Mouse (Mus musculus) liver, embryonic 14.5 days (tissue): ENCODE measurements around the gene Gm20481. TPM values are rescaled to one million over a fixed set of nuclear protein-coding genes. Genes with fewer than 3 reads are reported as not detected.
"Not testable (repeated sequence)": the region's sequence is repeated elsewhere in the genome, so short reads cannot be mapped to it uniquely, and the experiment has no call there.

Source experiments
- ATAC-seq: fragments of 200-750 bp; cut with Nextera tagmentation; 2 replicates; pipeline ENCODE4 v1.8.0; 2017; ENCODE audit warnings: moderate number of reproducible peaks, mild to moderate bottlenecking, moderate library complexity; ENCODE audit not compliant: insufficient read depth
- DNase-seq, 3 experiments: peaks; one replicate each; pipeline ENCODE4 v3.0.0-alpha.2; 2012 to 2013; ENCODE audit warnings: low read depth in 3 of 3, low spot score in 3 of 3
- H3K27ac ChIP-seq: fragments of 300-500 bp; sonication (generic); 2 replicates; pipeline ENCODE4 v1.5.1; 2014; ENCODE audit warnings: moderate library complexity, mild to moderate bottlenecking, control low read depth, inconsistent platforms
- H3K27me3 ChIP-seq: fragments of 300-500 bp; sonication (generic); 2 replicates; pipeline ENCODE4 v1.6.1; 2014; ENCODE audit warnings: mild to moderate bottlenecking, low read length, moderate library complexity; ENCODE audit not compliant: control insufficient read depth, insufficient read depth
- H3K36me3 ChIP-seq: fragments of 300-500 bp; sonication (generic); replicated peaks from 2 replicates; pipeline ENCODE4 v1.6.1; 2014; ENCODE audit warnings: low read depth; ENCODE audit not compliant: control insufficient read depth, insufficient read depth
- H3K4me1 ChIP-seq, 2 experiments: fragments of 200-500 bp in 1 of 2; fragments of 300-500 bp in 1 of 2; sonication (generic) in 1 of 2; replicated peaks; 2 replicates each; pipeline ENCODE4 v1.6.1; 2012 to 2014; ENCODE audit warnings: antibody characterized with exemption in 1 of 2, inconsistent platforms in 1 of 2, low read length in 1 of 2; ENCODE audit not compliant: control insufficient read depth in 2 of 2, insufficient read depth in 2 of 2
- H3K4me2 ChIP-seq: fragments of 300-500 bp; sonication (generic); 2 replicates; pipeline ENCODE4 v1.6.1; 2014; ENCODE audit warnings: low read depth, mild to moderate bottlenecking, control low read depth, moderate library complexity
- H3K4me3 ChIP-seq, 2 experiments: fragments of 200-500 bp in 1 of 2; fragments of 300-500 bp in 1 of 2; sonication (generic) in 1 of 2; 2 replicates each; pipeline ENCODE4 v1.5.1; 2012 to 2014; ENCODE audit warnings: low read depth in 2 of 2, low read length in 2 of 2, mild to moderate bottlenecking in 2 of 2, control low read depth in 1 of 2, inconsistent platforms in 1 of 2, moderate library complexity in 1 of 2; ENCODE audit not compliant: insufficient read depth in 1 of 2
- H3K9ac ChIP-seq: fragments of 300-500 bp; sonication (generic); replicated peaks from 2 replicates; pipeline ENCODE4 v1.6.1; 2014; ENCODE audit warnings: mild to moderate bottlenecking, control low read depth, moderate library complexity
- H3K9me3 ChIP-seq: fragments of 300-500 bp; sonication (generic); 2 replicates; pipeline ENCODE4 v1.6.1; 2016; ENCODE audit warnings: low read length, mixed read lengths; ENCODE audit not compliant: control insufficient read depth
- CTCF ChIP-seq: IDR thresholded peaks from 2 replicates; pipeline ENCODE4 v1.5.1; 2016; ENCODE audit warnings: antibody characterized with exemption, low read depth, control low read depth
- EP300 ChIP-seq: IDR thresholded peaks from 2 replicates; pipeline ENCODE4 v1.6.1; 2016; ENCODE audit warnings: antibody characterized with exemption, low read depth
- WGBS: fragments of 180-500 bp; shearing (Covaris S2); extraction: QIAGEN DNeasy Blood & Tissue Kit; methylation state at CpG from one replicate; pipeline ENCODE4 v1.1.7; 2014; ENCODE audit not compliant: insufficient replicate concordance; 5-methylcytosine and 5-hydroxymethylcytosine counted together
- polyA plus RNA-seq, 2 experiments: library from polyadenylated mRNA; depleted of rRNA in 1 of 2; stranded (reverse) in 1 of 2; unstranded in 1 of 2; fragments of >200 nt; fragmentation: Nextera tagmentation in 1 of 2; extraction: Ambion mirVana in 1 of 2; gene quantifications; 2 replicates each; pipeline versions ENCODE4 v1.2.1 to v1.2.3; 2012 to 2014

The Gm20481 gene
- polyA plus RNA-seq, 2 experiments = not detected

GRCm38 (mm10) chr17:34982328-34982727 lies 12.6 kb downstream of the Gm20481 start:
- ATAC-seq (no peak; the same call in 1 of the 2 replicates), DNase-seq (no peak)
- Histone ChIP-seq H3K4me3 (peak overlapping the region; percentile 91 to 93), H3K4me2 (peak overlapping the region; percentile 95), H3K9ac (peak overlapping the region; percentile 95), H3K4me1 (peaks cover 7 to 18% of the 10 kb centered on the region in 2 experiments; a peak in 3 of 4 replicates), H3K27me3 (no peaks in the 10 kb centered on the region), H3K27ac (peak overlapping the region; percentile 90), H3K9me3 (no peaks in the 10 kb centered on the region), H3K36me3 (peaks cover 22% of the 10 kb centered on the region)
- under 1% methylated on average over 15 of the region's 15 CpGs for WGBS
- TF ChIP-seq CTCF = no peak
- TF ChIP-seq EP300 = no peak

GRCm38 (mm10) chr17:34984218-34984617 lies 14.5 kb downstream of the Gm20481 start:
- peak in 1 of 3 experiments; percentile 30 for DNase-seq
- ATAC-seq = no peak
- Histone ChIP-seq H3K9ac (no peak overlapping the region), H3K4me2 (no peak overlapping the region), H3K9me3 (no peaks in the 10 kb centered on the region), H3K4me1 (peaks cover 7 to 18% of the 10 kb centered on the region in 2 experiments; a peak in 3 of 4 replicates), H3K27ac (no peak overlapping the region), H3K36me3 (peaks cover 27% of the 10 kb centered on the region), H3K27me3 (no peaks in the 10 kb centered on the region), H3K4me3 (no peak overlapping the region)
- TF ChIP-seq EP300 = no peak
- TF ChIP-seq CTCF = peak; percentile 70
- WGBS = 56% methylated on average over 2 of the region's 2 CpGs

GRCm38 (mm10) chr17:34994751-34995150 lies 25.0 kb downstream of the Gm20481 start:
- H3K4me3 ChIP-seq = no peak overlapping the region
- peaks cover 21 to 26% of the 10 kb centered on the region in 2 experiments for H3K4me1 ChIP-seq
- DNase-seq = no peak
- H3K4me2 ChIP-seq = no peak overlapping the region
- no peaks in the 10 kb centered on the region for H3K9me3 ChIP-seq
- H3K36me3 ChIP-seq = peaks cover 23% of the 10 kb centered on the region
- no peak for ATAC-seq
- H3K27ac ChIP-seq = 0 out of 2 replicates have a peak overlapping the region, but pooled peaks have one; percentile 18
- H3K27me3 ChIP-seq = no peaks in the 10 kb centered on the region
- no peak for TF ChIP-seq CTCF
- TF ChIP-seq EP300 = no peak
- no peak overlapping the region for H3K9ac ChIP-seq

- H3K9ac ChIP-seq, H3K4me2 ChIP-seq, ATAC-seq, H3K27ac ChIP-seq, H3K4me3 ChIP-seq, H3K9me3 ChIP-seq, DNase-seq, H3K27me3 ChIP-seq: not testable (repeated sequence)
- Histone ChIP-seq H3K36me3 (peaks cover 23% of the 10 kb centered on the region), H3K4me1 (peaks cover 21 to 26% of the 10 kb centered on the region in 2 experiments)
- WGBS = 79% methylated on average over 4 of the region's 4 CpGs
Measured at GRCm38 (mm10) chr17:34995192-34995591, 25.5 kb downstream of the Gm20481 start.

GRCm38 (mm10) chr17:34995927-34996326 lies 26.2 kb downstream of the Gm20481 start:
- WGBS = 79% methylated on average over 4 of the region's 4 CpGs
- H3K9me3 ChIP-seq, H3K27me3 ChIP-seq, DNase-seq, ATAC-seq, H3K9ac ChIP-seq: not testable (repeated sequence)
- Histone ChIP-seq H3K4me2 (peak overlapping the region; percentile 36; the same call in 1 of the 2 replicates), H3K4me1 (peaks cover 21 to 26% of the 10 kb centered on the region in 2 experiments), H3K27ac (peak overlapping the region; percentile 39), H3K36me3 (peaks cover 23% of the 10 kb centered on the region), H3K4me3 (peak overlapping the region in 1 of 2 experiments; percentile 10; a peak in 1 of 4 replicates)
